Mouse (Mus musculus): ENCODE data around the gene Casc3.

GRCm38 (mm10) chr11:98816706-98817239 is 12.1 kb downstream of the Casc3 start:
- no peak for TF ChIP-seq CTCF (IDR thresholded peaks at IDR 0.05; ENCODE audit: low read depth)
- no peak for TF ChIP-seq EP300 (optimal IDR thresholded peaks at IDR 0.05)
